Mouse (Mus musculus): Measurements from ENCODE around the gene Osbpl9. TPM values are rescaled to one million over a fixed set of nuclear protein-coding genes. Genes with fewer than 3 reads are reported as not detected.

Osbpl9 gene
- polyA plus RNA-seq (2015; fragmentation: Nextera tagmentation; extraction: Ambion mirVana) = 53.8 and 57.6 TPM in 2 replicates

DNA sequence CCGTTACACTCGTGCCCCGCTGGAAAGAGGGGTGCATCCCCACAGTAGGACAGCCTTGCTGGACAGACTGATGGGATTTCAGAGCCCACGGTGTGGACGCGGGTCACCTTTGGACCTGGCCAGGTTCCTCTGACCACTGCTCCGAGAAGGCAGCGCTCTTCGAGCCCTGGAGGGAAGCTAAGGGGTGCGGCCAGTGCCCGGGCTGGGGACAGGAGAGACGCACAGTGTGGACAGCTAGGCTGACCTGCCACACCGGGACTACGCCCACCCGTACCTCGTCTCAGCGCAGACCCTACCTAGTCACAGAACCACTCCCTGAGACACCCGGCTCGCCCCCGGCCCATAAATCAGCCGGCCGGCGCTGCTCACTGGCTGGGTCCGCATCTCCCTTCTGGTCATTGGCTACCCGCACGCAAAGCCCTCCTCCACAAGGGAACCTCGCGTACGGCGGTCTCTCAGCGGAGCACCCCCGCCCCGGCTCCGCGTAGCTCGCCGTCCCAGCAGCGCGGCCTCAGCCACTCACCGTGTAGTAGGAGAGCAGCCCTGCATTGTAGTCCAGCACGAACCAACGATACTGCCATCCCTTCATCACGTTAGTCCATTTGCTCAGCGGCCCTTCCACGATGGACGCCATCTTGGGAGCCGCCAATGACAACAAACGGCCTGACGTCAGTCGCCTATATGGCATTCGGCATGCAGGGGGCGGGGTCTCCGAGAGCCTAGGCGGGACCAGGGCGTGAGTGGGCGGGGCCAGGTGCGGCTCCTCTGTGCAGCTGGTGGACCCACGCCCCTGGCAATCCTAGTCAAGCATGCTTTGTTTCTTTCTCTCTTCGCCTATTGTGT, at the start of gene Osbpl9:
Gene Osbpl9 (minus strand): TSS at position 691 of the 843 bp plus-strand sequence.

DNA sequence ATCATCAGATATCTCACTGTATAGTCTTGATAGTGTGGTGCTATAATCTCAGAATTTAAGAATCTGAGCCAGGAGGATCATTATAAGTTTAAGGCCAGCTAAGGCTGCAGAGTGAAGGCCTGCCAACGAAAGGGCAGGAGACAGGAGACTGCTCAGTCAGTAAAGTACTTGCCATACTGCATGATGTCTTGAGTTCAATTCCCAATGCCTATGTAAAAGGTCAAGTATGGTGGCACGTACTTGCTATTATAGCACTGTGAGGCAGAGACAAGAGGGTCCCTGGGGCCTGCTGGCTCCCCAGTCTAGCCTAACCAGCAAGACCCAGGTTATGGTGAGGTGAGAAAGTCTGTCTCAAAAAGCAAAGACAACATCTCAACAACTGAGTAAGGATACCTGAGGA, 32.1 kb upstream of the Osbpl9 start, which contains the start of gene Calr4:
Gene Calr4 (plus strand): TSS at position 301 of the 400 bp plus-strand sequence.

MicroRNAs encoded within 50 kb of the gene (microRNA counts, 519-probe panel; counts per million panel counts)
- 296 counts per million, percentile 58 among the panel's probes with 10 or more counts for microRNA mmu-miR-761

Small RNAs within 50 kb of the gene (microRNA-seq; reads per million reads assigned to microRNA genes)
- gene Mir761 = 0 to 0.20 reads per million in 2 experiments

Other genes with a start within 250 kb of the Osbpl9 start
- 42.9 and 46.2 TPM in 2 replicates for gene Nrd1, start 201.6 kb downstream of the Osbpl9 start, polyA plus RNA-seq (2015; fragmentation: Nextera tagmentation; extraction: Ambion mirVana)
- 0.17 and 0.24 TPM in 2 replicates for gene Calr4, start 32.2 kb upstream of the Osbpl9 start, polyA plus RNA-seq (2015; fragmentation: Nextera tagmentation; extraction: Ambion mirVana)
- gene Eps15, start 78.0 kb upstream of the Osbpl9 start, polyA plus RNA-seq (2015; fragmentation: Nextera tagmentation; extraction: Ambion mirVana) = 21.3 and 22.0 TPM in 2 replicates
- gene Ttc39a, start 204.4 kb upstream of the Osbpl9 start, polyA plus RNA-seq (2015; fragmentation: Nextera tagmentation; extraction: Ambion mirVana) = 0.31 and 0.74 TPM in 2 replicates